Mouse (Mus musculus) heart, postnatal 0 days (tissue): ENCODE results near the gene Fgfr2. TPM values are rescaled to one million over a fixed set of nuclear protein-coding genes. Genes with fewer than 3 reads are reported as not detected.

ENCODE experiments used
- ATAC-seq: fragments of 200-750 bp; cut with Nextera tagmentation; 2 replicates; pipeline ENCODE4 v1.8.0; 2017; ENCODE audit warnings: low read depth, moderate number of reproducible peaks, moderate library complexity; ENCODE audit not compliant: insufficient read depth
- DNase-seq: peaks from one replicate; pipeline ENCODE4 v3.0.0-alpha.2; 2016; ENCODE audit warnings: low spot score
- H3K27ac ChIP-seq: fragments of 300-500 bp; sonication (generic); 2 replicates; pipeline ENCODE4 v1.5.1; 2014; ENCODE audit warnings: low read depth, mild to moderate bottlenecking
- H3K27me3 ChIP-seq: fragments of 300-500 bp; sonication (generic); 2 replicates; pipeline ENCODE4 v1.6.1; 2014; ENCODE audit warnings: low read length, mixed read lengths; ENCODE audit not compliant: control insufficient read depth, insufficient read depth
- H3K36me3 ChIP-seq: fragments of 300-500 bp; sonication (generic); replicated peaks from 2 replicates; pipeline ENCODE4 v1.6.1; 2014; ENCODE audit warnings: low read length, mixed read lengths; ENCODE audit not compliant: control insufficient read depth, insufficient read depth
- H3K4me1 ChIP-seq: fragments of 300-500 bp; sonication (generic); 2 replicates; pipeline ENCODE4 v1.6.1; 2014; ENCODE audit warnings: antibody characterized with exemption; ENCODE audit not compliant: control insufficient read depth, insufficient read depth
- H3K4me2 ChIP-seq: fragments of 300-500 bp; sonication (generic); 2 replicates; pipeline ENCODE4 v1.6.1; 2014; ENCODE audit warnings: low read depth, mild to moderate bottlenecking, low read length, moderate library complexity
- H3K4me3 ChIP-seq: fragments of 300-500 bp; sonication (generic); 2 replicates; pipeline ENCODE4 v1.5.1; 2014; ENCODE audit warnings: low read depth, low read length
- H3K9ac ChIP-seq: fragments of 300-500 bp; sonication (generic); replicated peaks from 2 replicates; pipeline ENCODE4 v1.6.1; 2014; ENCODE audit warnings: low read depth, low read length, mixed read lengths
- H3K9me3 ChIP-seq: fragments of 300-500 bp; sonication (generic); replicated peaks from 2 replicates; pipeline ENCODE4 v1.6.1; 2016; ENCODE audit warnings: low read length; ENCODE audit not compliant: control insufficient read depth
- CTCF ChIP-seq: IDR thresholded peaks from 2 replicates; pipeline ENCODE4 v1.5.1; 2016; ENCODE audit warnings: antibody characterized with exemption, control low read depth, low read depth
- EP300 ChIP-seq: IDR thresholded peaks from 2 replicates; pipeline ENCODE4 v1.6.1; 2016; ENCODE audit warnings: antibody characterized with exemption, low read depth
- WGBS: fragments of 180-500 bp; shearing (Covaris S2); extraction: QIAGEN DNeasy Blood & Tissue Kit; methylation state at CpG from one replicate; pipeline ENCODE4 v1.1.7; 2014; 5-methylcytosine and 5-hydroxymethylcytosine counted together
- polyA plus RNA-seq: library from polyadenylated mRNA; unstranded; fragments of >200 nt; fragmentation: Nextera tagmentation; extraction: Ambion mirVana; gene quantifications from 2 replicates; pipeline ENCODE4 v1.2.1, GENCODE M21; 2015
- total RNA-seq: library from RNA; depleted of rRNA; stranded (reverse); fragments of >200 nt; gene quantifications from 2 replicates; pipeline ENCODE4 v1.2.3, GENCODE M21; 2014; ENCODE audit warnings: low replicate concordance

The Fgfr2 gene
- total and polyA plus RNA-seq, 2 experiments from 2014 or later = 3.8 to 11.5 TPM

DNA sequence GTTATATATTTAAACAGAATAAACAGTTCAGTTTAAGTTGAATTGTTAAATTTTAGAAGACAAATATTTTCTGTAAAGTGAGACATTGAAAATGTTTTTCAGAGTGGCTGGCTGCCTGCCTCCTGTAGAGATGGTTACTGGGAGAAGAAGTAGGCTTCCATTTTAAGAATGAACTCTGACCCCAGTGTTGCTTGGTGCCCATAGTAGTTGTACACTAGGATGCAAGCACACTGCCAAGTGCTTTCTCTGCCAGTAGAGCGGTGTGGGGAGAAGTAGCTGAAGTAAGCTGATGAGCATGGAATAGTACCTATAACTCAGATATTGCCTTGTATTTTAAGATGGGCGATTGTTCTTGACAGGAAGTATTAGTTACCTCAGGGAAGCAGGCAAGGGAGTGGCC, 2239.0 kb downstream of the Fgfr2 start:
- Histone ChIP-seq H3K27ac (no peak overlapping the region), H3K36me3 (peaks cover 50% of the 10 kb centered on the region), H3K4me1 (peaks cover 7% of the 10 kb centered on the region; the same call in 1 of the 2 replicates), H3K27me3 (no peaks in the 10 kb centered on the region), H3K4me2 (no peak overlapping the region), H3K4me3 (no peak overlapping the region), H3K9ac (no peak overlapping the region), H3K9me3 (no peaks in the 10 kb centered on the region)
- TF ChIP-seq EP300 (no peak), CTCF (no peak)
- DNase-seq = no peak
- 86% methylated on average over 2 of the region's 2 CpGs for WGBS
- ATAC-seq = no peak

DNA sequence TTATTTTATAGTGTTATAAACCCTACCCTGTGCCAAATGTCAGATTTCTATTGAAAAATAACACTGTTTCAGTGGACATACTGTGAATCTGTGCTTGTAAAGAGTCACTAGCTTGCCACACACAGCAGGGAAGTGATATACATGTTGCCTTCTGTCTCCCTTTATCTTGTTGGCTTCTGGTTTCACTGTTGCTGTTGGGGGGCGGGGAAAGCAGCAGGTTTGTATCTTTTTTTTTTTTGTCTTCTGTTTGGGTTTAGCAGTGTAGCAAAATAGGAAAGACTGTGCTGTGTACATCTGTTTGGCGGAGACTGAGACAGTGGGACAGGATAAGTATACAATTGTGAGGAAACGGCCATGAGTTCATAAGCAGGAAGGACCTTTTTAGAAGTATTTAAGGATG, 2255.9 kb downstream of the Fgfr2 start:
- no peak overlapping the region; the same call in 1 of the 2 replicates for H3K9ac ChIP-seq
- H3K27ac ChIP-seq = peak overlapping the region; percentile 63
- no peaks in the 10 kb centered on the region for H3K9me3 ChIP-seq

DNA sequence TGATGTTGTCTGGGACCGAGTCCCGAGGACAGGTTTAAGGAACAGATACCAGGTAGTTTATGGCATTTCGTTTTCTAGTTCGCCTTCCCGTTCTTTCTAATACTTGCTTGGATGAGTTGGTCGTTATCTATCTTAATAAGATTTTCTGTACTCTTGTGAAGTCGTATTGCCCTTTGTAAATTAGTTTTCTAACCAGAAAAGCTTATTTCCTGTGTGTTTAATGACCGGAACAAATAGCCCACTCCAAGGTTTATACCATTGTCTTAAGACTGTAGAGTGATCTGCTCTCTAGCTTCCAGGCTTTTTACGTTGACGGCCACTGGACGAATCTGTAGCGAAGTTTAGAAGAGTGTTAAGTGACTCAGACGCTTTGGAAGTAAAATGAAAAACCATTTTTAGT, 2256.5 kb downstream of the Fgfr2 start:
- under 1% methylated on average over 13 of the region's 13 CpGs for WGBS
- ATAC-seq = no peak
- Histone ChIP-seq H3K9ac (peak overlapping the region; percentile 95), H3K36me3 (no peaks in the 10 kb centered on the region), H3K27ac (peak overlapping the region; percentile 91), H3K9me3 (no peaks in the 10 kb centered on the region), H3K27me3 (no peaks in the 10 kb centered on the region), H3K4me1 (peaks cover 12% of the 10 kb centered on the region; the same call in 1 of the 2 replicates), H3K4me3 (peak overlapping the region; percentile 96), H3K4me2 (peak overlapping the region; percentile 77)
- DNase-seq = peak; percentile 17
- TF ChIP-seq EP300 (no peak), CTCF (no peak)

More for the DNA sequence above, 2255.9 kb downstream of the Fgfr2 start:
- no peak for ATAC-seq
- Histone ChIP-seq H3K27me3 (no peaks in the 10 kb centered on the region), H3K4me1 (peaks cover 12% of the 10 kb centered on the region; the same call in 1 of the 2 replicates), H3K4me2 (peak overlapping the region; percentile 77), H3K36me3 (no peaks in the 10 kb centered on the region), H3K4me3 (peak overlapping the region; percentile 96)
- peak; percentile 24 for DNase-seq
- WGBS = 41% methylated on average over 3 of the region's 3 CpGs
- TF ChIP-seq EP300 = no peak
- TF ChIP-seq CTCF = no peak

DNA sequence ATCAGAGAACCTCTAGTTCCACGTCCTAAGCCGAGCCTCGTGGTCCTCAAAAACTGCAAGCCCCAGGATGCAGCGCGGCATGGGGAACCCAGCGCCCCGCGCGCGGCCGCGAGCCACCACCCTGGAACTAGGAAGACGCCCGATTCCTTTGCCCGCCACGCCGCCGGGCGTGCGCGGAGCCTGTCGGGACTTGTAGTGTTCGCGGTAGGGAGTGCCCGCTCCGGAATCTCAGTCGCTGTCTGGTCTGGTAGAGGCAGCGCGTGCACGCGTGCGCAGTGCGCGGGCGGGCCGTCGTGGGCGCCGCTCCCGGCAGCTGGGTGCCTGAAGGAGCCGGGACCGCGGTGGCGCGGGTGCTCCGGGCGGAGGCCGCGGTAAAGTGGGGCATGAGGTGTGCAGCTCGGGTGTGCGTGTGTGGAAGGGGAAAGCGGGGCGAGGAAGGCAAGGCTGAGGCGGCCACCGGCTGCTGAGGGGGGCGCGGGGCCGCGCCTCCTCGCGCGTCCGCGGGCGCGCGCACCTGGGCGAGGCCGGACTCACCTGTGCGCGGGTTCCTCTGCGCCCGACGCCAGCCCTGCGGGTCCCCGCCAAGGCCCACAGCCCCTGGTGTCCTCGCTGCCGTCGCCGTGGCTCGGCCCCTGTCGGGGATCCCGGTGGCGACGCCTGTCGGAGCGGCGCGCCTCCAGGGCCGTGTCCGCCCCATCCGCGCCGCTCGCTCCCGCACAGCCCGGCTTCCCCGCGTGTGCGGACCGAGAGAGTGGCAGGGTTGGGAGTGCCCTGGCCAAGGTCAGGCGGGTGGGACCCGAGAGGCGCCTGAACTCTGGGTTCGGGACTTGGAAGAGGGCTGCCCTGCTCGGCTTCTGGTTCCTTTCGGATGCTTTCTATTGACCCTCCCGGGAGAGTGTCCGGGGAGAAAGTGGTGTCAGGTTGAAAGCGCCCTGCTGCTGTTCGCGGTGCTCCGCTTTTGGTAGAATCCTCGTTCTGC, 2257.2 kb downstream of the Fgfr2 start, which contains the start of gene Plekha1:
Gene Plekha1, plus strand, starts transcription at position 144 of the 979 bp plus-strand sequence.
- no peaks in the 10 kb centered on the region for H3K27me3 ChIP-seq
- no peaks in the 10 kb centered on the region for H3K9me3 ChIP-seq
- H3K4me1 ChIP-seq = peaks cover 12% of the 10 kb centered on the region; the same call in 1 of the 2 replicates
- peak within 1 kb of the TSS; percentile 95 for H3K9ac ChIP-seq
- WGBS = under 1% methylated on average over 89 of the region's 114 CpGs
- TF ChIP-seq CTCF = no peak
- peak; percentile 57; the same call in 1 of the 2 replicates for TF ChIP-seq EP300
- ATAC-seq = peak; percentile 99
- H3K4me2 ChIP-seq = peak within 1 kb of the TSS; percentile 77
- H3K27ac ChIP-seq = peak within 1 kb of the TSS; percentile 91
- no peaks in the 10 kb centered on the region for H3K36me3 ChIP-seq
- peak within 1 kb of the TSS; percentile 96 for H3K4me3 ChIP-seq
- peak; percentile 97 for DNase-seq

DNA sequence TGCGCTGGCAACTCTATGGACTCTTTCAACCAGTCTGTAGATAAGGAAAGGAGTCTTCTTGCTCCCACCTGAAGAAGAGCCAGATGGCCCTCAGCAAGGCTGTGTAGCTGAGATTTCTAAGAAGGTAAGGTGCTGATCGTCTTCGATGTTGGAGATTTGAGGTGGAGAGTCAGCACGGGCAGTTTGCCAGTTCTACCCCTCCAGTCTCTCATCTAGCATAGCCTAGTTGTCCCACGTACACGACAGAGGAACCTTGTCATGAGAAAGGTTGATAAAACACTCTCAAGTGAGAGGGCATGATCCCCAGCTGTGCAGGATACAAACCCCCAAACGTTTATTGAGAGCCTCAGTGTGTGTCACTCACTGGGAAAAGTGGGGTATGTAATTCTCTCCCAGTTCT, 2258.4 kb downstream of the Fgfr2 start:
- DNase-seq (no peak), ATAC-seq (no peak)
- Histone ChIP-seq H3K36me3 (no peaks in the 10 kb centered on the region), H3K4me2 (no peak overlapping the region), H3K4me3 (no peak overlapping the region), H3K9me3 (no peaks in the 10 kb centered on the region), H3K27me3 (no peaks in the 10 kb centered on the region), H3K4me1 (peaks cover 17% of the 10 kb centered on the region), H3K27ac (no peak overlapping the region), H3K9ac (no peak overlapping the region)
- no peak for TF ChIP-seq EP300
- TF ChIP-seq CTCF = no peak
- WGBS = 53% methylated on average over 7 of the region's 7 CpGs
